Mouse (Mus musculus) spleen, postnatal 14 days (tissue): ENCODE measurements at regions not wholly inside any gene's neighbourhood (a gene's known extent, or its start where the extent isn't known, plus 50 kb on each side); places are given as distances from the start of the nearest gene placed in this dataset.

Experiments
- DNase-seq, 2 experiments: peaks; one replicate each; pipeline ENCODE4 v3.0.0; 2021 to 2022; ENCODE audit warnings: low spot score in 2 of 2

GRCm38 (mm10) chr12:109951884-109952456 is 326.9 kb upstream of the Dio3 start:
- no peak for DNase-seq

GRCm38 (mm10) chr12:109952933-109953332 is 325.9 kb upstream of the Dio3 start:
- no peak for DNase-seq

GRCm38 (mm10) chr12:109957305-109957704 is 321.6 kb upstream of the Dio3 start:
- no peak for DNase-seq

GRCm38 (mm10) chr12:109958357-109959085 is 320.3 kb upstream of the Dio3 start:
- peak in 1 of 2 experiments; percentile 18 for DNase-seq

GRCm38 (mm10) chr12:109966776-109967175 is 312.1 kb upstream of the Dio3 start:
- DNase-seq: no peak

- no peak for DNase-seq
Observed at GRCm38 (mm10) chr12:109968303-109968702, 310.6 kb upstream of the Dio3 start.

GRCm38 (mm10) chr12:109971508-109971907 is 307.4 kb upstream of the Dio3 start:
- no peak for DNase-seq

- no peak for DNase-seq
Observed at GRCm38 (mm10) chr12:109972366-109973015, 306.4 kb upstream of the Dio3 start.

- no peak for DNase-seq
Observed at GRCm38 (mm10) chr12:109973598-109973997, 305.3 kb upstream of the Dio3 start.

GRCm38 (mm10) chr12:109975176-109975972 is 303.5 kb upstream of the Dio3 start:
- no peak for DNase-seq

GRCm38 (mm10) chr12:109984651-109985050 is 294.2 kb upstream of the Dio3 start:
- DNase-seq: no peak

- no peak for DNase-seq
Observed at GRCm38 (mm10) chr12:109993410-109993809, 285.5 kb upstream of the Dio3 start.

GRCm38 (mm10) chr12:110002717-110003116 is 276.2 kb upstream of the Dio3 start:
- DNase-seq: no peak

GRCm38 (mm10) chr12:110009136-110009535 is 269.7 kb upstream of the Dio3 start:
- DNase-seq: no peak

GRCm38 (mm10) chr12:110020541-110021470 is 258.1 kb upstream of the Dio3 start:
- no peak for DNase-seq

GRCm38 (mm10) chr12:110021690-110022089 is 257.2 kb upstream of the Dio3 start:
- no peak for DNase-seq

- DNase-seq: no peak
Observed at GRCm38 (mm10) chr12:110022631-110023030, 256.2 kb upstream of the Dio3 start.

- DNase-seq: no peak
Observed at GRCm38 (mm10) chr12:110023192-110024101, 255.4 kb upstream of the Dio3 start.

GRCm38 (mm10) chr12:110024295-110024694 is 254.6 kb upstream of the Dio3 start:
- DNase-seq: no peak

- DNase-seq: no peak
Observed at GRCm38 (mm10) chr12:110025171-110025570, 253.7 kb upstream of the Dio3 start.
